Mouse (Mus musculus) ZHBTc4 (cell line): ENCODE results near the gene Sez6l2.

Experiments
- DNase-seq: peaks from one replicate; pipeline ENCODE4 v3.0.0-alpha.2; 2011; ENCODE audit warnings: low read depth, low spot score

Sez6l2 gene

GRCm38 (mm10) chr7:126959780-126960179, 9.4 kb downstream of the Sez6l2 start:
- DNase-seq: no peak

- no peak for DNase-seq
Observed at GRCm38 (mm10) chr7:126961095-126961494, 10.7 kb downstream of the Sez6l2 start.

- DNase-seq: no peak
Observed at GRCm38 (mm10) chr7:126961965-126962364, 11.6 kb downstream of the Sez6l2 start.

GRCm38 (mm10) chr7:126963548-126964286, 13.4 kb downstream of the Sez6l2 start:
- DNase-seq: peak; percentile 67

GRCm38 (mm10) chr7:126965568-126965967, 15.2 kb downstream of the Sez6l2 start:
- no peak for DNase-seq

GRCm38 (mm10) chr7:126967361-126967760, 17.0 kb downstream of the Sez6l2 start:
- no peak for DNase-seq

GRCm38 (mm10) chr7:126975493-126975892, 25.1 kb downstream of the Sez6l2 start:
- DNase-seq: no peak

GRCm38 (mm10) chr7:126975893-126975949, 25.4 kb downstream of the Sez6l2 start, which contains the start of gene Cdipt:
Gene Cdipt, plus strand, starts transcription at chr7:126975914.
- DNase-seq: no peak

GRCm38 (mm10) chr7:126975950-126976866, 25.8 kb downstream of the Sez6l2 start, which contains the start of gene Cdiptos:
Gene Cdiptos, minus strand, starts transcription at chr7:126976098.
- peak; percentile 99 for DNase-seq

GRCm38 (mm10) chr7:126976878-126977459, 26.6 kb downstream of the Sez6l2 start:
- peak; percentile 59 for DNase-seq

- DNase-seq: no peak
Observed at GRCm38 (mm10) chr7:126978841-126979240, 28.5 kb downstream of the Sez6l2 start.

- no peak for DNase-seq
Observed at GRCm38 (mm10) chr7:126981601-126982000, 31.2 kb downstream of the Sez6l2 start.

GRCm38 (mm10) chr7:126982054-126982453, 31.7 kb downstream of the Sez6l2 start:
- DNase-seq: no peak

- DNase-seq: no peak
Observed at GRCm38 (mm10) chr7:126983113-126983512, 32.8 kb downstream of the Sez6l2 start.

GRCm38 (mm10) chr7:126984667-126985444, 34.5 kb downstream of the Sez6l2 start:
- no peak for DNase-seq

- peak; percentile 53 for DNase-seq
Observed at GRCm38 (mm10) chr7:126986319-126986718, 36.0 kb downstream of the Sez6l2 start.

- DNase-seq: peak; percentile 56
Observed at GRCm38 (mm10) chr7:126988816-126989215, 38.5 kb downstream of the Sez6l2 start.

- peak; percentile 61 for DNase-seq
Observed at GRCm38 (mm10) chr7:126996449-126996848, 46.1 kb downstream of the Sez6l2 start.

- no peak for DNase-seq
Observed at GRCm38 (mm10) chr7:126999568-126999967, 49.2 kb downstream of the Sez6l2 start.

- DNase-seq: peak; percentile 62
Observed at GRCm38 (mm10) chr7:127003620-127004019, 53.3 kb downstream of the Sez6l2 start.

- peak; percentile 47 for DNase-seq
Observed at GRCm38 (mm10) chr7:127004122-127004875, 53.9 kb downstream of the Sez6l2 start.
